ENCODE assay signal across 9 mouse cellular contexts in the genomic region with DNA sequence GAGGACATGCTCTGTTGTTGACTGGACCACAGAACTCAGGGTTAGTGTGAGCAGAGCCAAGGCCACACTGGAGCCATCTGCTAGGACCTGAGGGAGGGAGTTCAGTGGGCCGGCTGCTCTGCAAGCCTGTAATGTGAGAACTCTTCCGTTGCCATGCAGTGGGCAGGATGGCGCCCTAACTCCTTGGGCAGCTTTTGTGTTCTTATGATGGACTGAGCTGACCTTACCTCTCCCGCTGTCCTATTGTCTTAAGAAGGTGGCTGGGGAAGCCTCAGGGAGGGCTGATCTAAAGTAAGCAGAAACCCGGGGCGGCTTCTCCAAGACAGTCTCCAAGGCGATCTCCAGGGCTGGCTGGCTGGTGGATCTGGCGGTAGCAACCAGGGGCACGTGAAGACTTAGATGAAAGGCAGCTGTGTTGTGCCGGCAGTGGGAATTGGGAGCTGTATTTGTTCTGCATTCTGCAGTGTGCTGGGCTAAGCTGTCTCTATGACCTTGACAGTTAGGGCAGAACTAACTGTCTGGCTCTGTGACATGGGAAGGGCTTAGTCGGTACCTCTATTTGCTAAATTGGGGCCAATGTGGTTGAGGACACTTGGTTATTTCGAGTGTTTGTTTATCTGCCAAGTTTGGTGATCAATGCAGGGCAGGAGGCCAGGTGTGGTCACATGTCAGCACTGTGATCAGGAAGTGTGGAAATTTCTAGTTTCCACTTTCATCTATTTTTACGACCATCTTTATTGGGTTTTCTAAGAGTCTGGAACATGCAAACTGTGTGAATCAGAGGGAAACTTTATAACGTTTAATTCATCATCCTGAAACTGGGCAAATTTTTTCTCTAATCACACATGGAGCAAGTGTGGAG.
DNase-seq lines count a peak whose midpoint lies in the region; ATAC-seq and TF ChIP-seq lines count a peak whose summit lies in the region.
"Had no signal": no experiment of that assay in that cellular context is flagged by ENCODE, and none has a peak within 500 bp of the region (broad histone marks: within the 10 kb centered on the region; RNA-seq: fewer than 3 reads in every experiment).

No protein-coding gene starts in this region.

- 25% methylated on average over 14 of the region's 14 CpGs for WGBS in kidney, embryonic 15.5 days
- 47% methylated on average over 14 of the region's 14 CpGs for WGBS in forebrain, embryonic 11.5 days
- WGBS in hindbrain, embryonic 15.5 days = 29% methylated on average over 14 of the region's 14 CpGs
- 36% methylated on average over 14 of the region's 14 CpGs for WGBS in midbrain, embryonic 12.5 days

- H3K36me3 ChIP-seq in kidney, embryonic 15.5 days = no peaks in the 10 kb centered on the region
- H3K36me3 ChIP-seq in forebrain, embryonic 11.5 days (ENCODE audit: control insufficient read depth, insufficient read depth, low read length) = no peaks in the 10 kb centered on the region
- no peaks in the 10 kb centered on the region for H3K36me3 ChIP-seq in hindbrain, embryonic 15.5 days
- H3K36me3 ChIP-seq in midbrain, embryonic 12.5 days = no peaks in the 10 kb centered on the region
- H3K36me3 ChIP-seq: limb, embryonic 15.5 days had no signal

- H3K9me3 ChIP-seq in kidney, embryonic 15.5 days (replicated peaks) = no peaks in the 10 kb centered on the region
- no peaks in the 10 kb centered on the region for H3K9me3 ChIP-seq in forebrain, embryonic 11.5 days (ENCODE audit: control insufficient read depth, low read length)
- H3K9me3 ChIP-seq in hindbrain, embryonic 15.5 days = no peaks in the 10 kb centered on the region
- no peaks in the 10 kb centered on the region for H3K9me3 ChIP-seq in midbrain, embryonic 12.5 days
- H3K9me3 ChIP-seq: limb, embryonic 15.5 days had no signal

- DNase-seq in kidney, postnatal 10 days = no peak
- DNase-seq in brain, embryonic 14.5 days (ENCODE audit: low read depth) = peak; percentile 76
- DNase-seq in forebrain, embryonic 11.5 days (ENCODE audit: low spot score) = no peak
- no peak for DNase-seq in gastrocnemius, postnatal 10 days
- no peak for DNase-seq in kidney, postnatal 14 days

- ATAC-seq in kidney, embryonic 15.5 days (replicated peaks; ENCODE audit: low FRiP score) = peak; percentile 67
- peak; percentile 30; the same call in 1 of the 2 replicates for ATAC-seq in forebrain, embryonic 11.5 days (replicated peaks; ENCODE audit: low FRiP score)
- ATAC-seq in hindbrain, embryonic 15.5 days (ENCODE audit: low FRiP score, low read depth) = peak; percentile 90
- peak; percentile 44 for ATAC-seq in midbrain, embryonic 12.5 days (ENCODE audit: low FRiP score, low read depth)

- H3K4me1 ChIP-seq in kidney, embryonic 15.5 days = peaks cover 23% of the 10 kb centered on the region
- 0 out of 2 replicates have a peak, but pooled peaks cover 4% of the 10 kb centered on the region for H3K4me1 ChIP-seq in forebrain, embryonic 11.5 days (replicated peaks; ENCODE audit: control insufficient read depth, insufficient read depth, low read length)
- H3K4me1 ChIP-seq in hindbrain, embryonic 15.5 days (replicated peaks) = peaks cover 17% of the 10 kb centered on the region
- peaks cover 18% of the 10 kb centered on the region for H3K4me1 ChIP-seq in midbrain, embryonic 12.5 days

- H3K4me2 ChIP-seq in kidney, embryonic 15.5 days = peak overlapping the region; percentile 26; the same call in 1 of the 2 replicates
- H3K4me2 ChIP-seq in forebrain, embryonic 11.5 days (ENCODE audit: low read depth, low read length, severe bottlenecking) = no peak overlapping the region
- H3K4me2 ChIP-seq in hindbrain, embryonic 15.5 days = no peak overlapping the region
- no peak overlapping the region for H3K4me2 ChIP-seq in midbrain, embryonic 12.5 days (replicated peaks)
- H3K4me2 ChIP-seq: limb, embryonic 15.5 days had no signal

- no peak for TF ChIP-seq CTCF in brain, embryonic 14.5 days (IDR thresholded peaks at IDR 0.05; ENCODE audit: borderline replicate concordance, extremely low read depth, insufficient read depth, insufficient read length)

- no peaks in the 10 kb centered on the region for H3K27me3 ChIP-seq in kidney, embryonic 15.5 days
- no peaks in the 10 kb centered on the region for H3K27me3 ChIP-seq in forebrain, embryonic 11.5 days (ENCODE audit: control insufficient read depth, insufficient read depth, low read length)
- no peaks in the 10 kb centered on the region for H3K27me3 ChIP-seq in hindbrain, embryonic 15.5 days
- no peaks in the 10 kb centered on the region for H3K27me3 ChIP-seq in midbrain, embryonic 12.5 days
- H3K27me3 ChIP-seq: limb, embryonic 15.5 days had no signal

- H3K27ac ChIP-seq in kidney, embryonic 15.5 days = no peak overlapping the region
- H3K27ac ChIP-seq in forebrain, embryonic 11.5 days (ENCODE audit: low read depth, low read length) = no peak overlapping the region
- peak overlapping the region; percentile 52 for H3K27ac ChIP-seq in hindbrain, embryonic 15.5 days (replicated peaks)
- no peak overlapping the region for H3K27ac ChIP-seq in midbrain, embryonic 12.5 days (replicated peaks)
- H3K27ac ChIP-seq: limb, embryonic 15.5 days had no signal

- no peak overlapping the region for H3K9ac ChIP-seq in kidney, embryonic 15.5 days
- H3K9ac ChIP-seq in forebrain, embryonic 11.5 days (ENCODE audit: low read length) = no peak overlapping the region
- H3K9ac ChIP-seq in hindbrain, embryonic 15.5 days = no peak overlapping the region
- no peak overlapping the region for H3K9ac ChIP-seq in midbrain, embryonic 12.5 days (replicated peaks)
- H3K9ac ChIP-seq: limb, embryonic 15.5 days had no signal

- no peak overlapping the region for H3K4me3 ChIP-seq in kidney, embryonic 15.5 days (replicated peaks)
- no peak overlapping the region for H3K4me3 ChIP-seq in forebrain, embryonic 11.5 days (ENCODE audit: low read depth, low read length)
- no peak overlapping the region for H3K4me3 ChIP-seq in hindbrain, embryonic 15.5 days
- H3K4me3 ChIP-seq in midbrain, embryonic 12.5 days = no peak overlapping the region
- H3K4me3 ChIP-seq: limb, embryonic 15.5 days had no signal

- no peak for TF ChIP-seq POLR2A in brain, embryonic 14.5 days (IDR thresholded peaks at IDR 0.05; ENCODE audit: borderline replicate concordance, extremely low read depth, insufficient read depth, insufficient read length, poor library complexity, severe bottlenecking)

Comparison
In these comparisons a context has a peak if more than half of its experiments do, and no peak if none do; other contexts are left out.
1. ATAC-seq: peak in every context shown above with its lines; median percentile 90 in hindbrain, embryonic 15.5 days; 67 in kidney, embryonic 15.5 days; 44 in midbrain, embryonic 12.5 days; 30 in forebrain, embryonic 11.5 days.